Mouse (Mus musculus) heart, embryonic 12.5 days (tissue): Measurements from ENCODE around the gene 4930595D18Rik. TPM values are rescaled to one million over a fixed set of nuclear protein-coding genes. Genes with fewer than 3 reads are reported as not detected.

Experiments used
- ATAC-seq: fragments of 200-750 bp; cut with Nextera tagmentation; 2 replicates; pipeline ENCODE4 v1.8.0; 2017; ENCODE audit warnings: moderate TSS enrichment, moderate library complexity; ENCODE audit not compliant: insufficient number of reproducible peaks, low FRiP score
- H3K27ac ChIP-seq: fragments of 300-500 bp; sonication (generic); 2 replicates; pipeline ENCODE4 v1.5.1; 2016; ENCODE audit warnings: mild to moderate bottlenecking, moderate library complexity; ENCODE audit not compliant: poor library complexity, severe bottlenecking
- H3K27me3 ChIP-seq: fragments of 300-500 bp; sonication (generic); replicated peaks from 2 replicates; pipeline ENCODE4 v1.6.1; 2016; ENCODE audit warnings: mild to moderate bottlenecking, moderate library complexity
- H3K36me3 ChIP-seq: fragments of 300-500 bp; sonication (generic); 2 replicates; pipeline ENCODE4 v1.6.1; 2016; ENCODE audit warnings: mild to moderate bottlenecking, moderate library complexity
- H3K4me1 ChIP-seq: fragments of 300-500 bp; sonication (generic); replicated peaks from 2 replicates; pipeline ENCODE4 v1.6.1; 2016; ENCODE audit warnings: mild to moderate bottlenecking
- H3K4me2 ChIP-seq: fragments of 300-500 bp; sonication (generic); 2 replicates; pipeline ENCODE4 v1.6.1; 2016; ENCODE audit warnings: mild to moderate bottlenecking, moderate library complexity
- H3K4me3 ChIP-seq: fragments of 300-500 bp; sonication (generic); 2 replicates; pipeline ENCODE4 v1.5.1; 2016; ENCODE audit warnings: mild to moderate bottlenecking
- H3K9ac ChIP-seq: fragments of 300-500 bp; sonication (generic); 2 replicates; pipeline ENCODE4 v1.6.1; 2016; ENCODE audit warnings: mild to moderate bottlenecking, moderate library complexity
- H3K9me3 ChIP-seq: fragments of 300-500 bp; sonication (generic); replicated peaks from 2 replicates; pipeline ENCODE4 v1.6.1; 2016; ENCODE audit warnings: mild to moderate bottlenecking, moderate library complexity
- WGBS: fragments of 180-500 bp; shearing (Covaris S2); methylation state at CpG from one replicate; pipeline ENCODE4 v1.1.7; 2016; 5-methylcytosine and 5-hydroxymethylcytosine counted together
- polyA plus RNA-seq: library from polyadenylated mRNA; unstranded; fragments of >200 nt; fragmentation: Nextera tagmentation; extraction: Ambion mirVana; gene quantifications from 2 replicates; pipeline ENCODE4 v1.2.1, GENCODE M21; 2016

4930595D18Rik gene
- polyA plus RNA-seq, 1 experiment from 2014 or later: not detected

- 84% methylated on average over 9 of the region's 9 CpGs for WGBS
- Histone ChIP-seq H3K36me3 (no peaks in the 10 kb centered on the region), H3K27ac (no peak overlapping the region), H3K27me3 (no peaks in the 10 kb centered on the region), H3K4me2 (no peak overlapping the region), H3K9ac (no peak overlapping the region), H3K4me3 (no peak overlapping the region), H3K4me1 (peaks cover 4% of the 10 kb centered on the region; the same call in 1 of the 2 replicates), H3K9me3 (no peaks in the 10 kb centered on the region)
- ATAC-seq: no peak
Observed at GRCm38 (mm10) chr12:111193331-111193730, 9.0 kb upstream of the 4930595D18Rik start.

- no peak overlapping the region for H3K9ac ChIP-seq
- no peak for ATAC-seq
- no peaks in the 10 kb centered on the region for H3K9me3 ChIP-seq
- H3K36me3 ChIP-seq: no peaks in the 10 kb centered on the region
- no peaks in the 10 kb centered on the region for H3K27me3 ChIP-seq
- H3K27ac ChIP-seq: no peak overlapping the region
- no peak overlapping the region for H3K4me2 ChIP-seq
- 77% methylated on average over 6 of the region's 6 CpGs for WGBS
- no peak overlapping the region for H3K4me3 ChIP-seq
- H3K4me1 ChIP-seq: peaks cover 4% of the 10 kb centered on the region; the same call in 1 of the 2 replicates
Observed at GRCm38 (mm10) chr12:111192777-111193176, 8.5 kb upstream of the 4930595D18Rik start.

- Histone ChIP-seq H3K4me1 (peaks cover 13% of the 10 kb centered on the region), H3K27ac (no peak overlapping the region), H3K9me3 (no peaks in the 10 kb centered on the region), H3K4me3 (no peak overlapping the region), H3K4me2 (no peak overlapping the region), H3K36me3 (no peaks in the 10 kb centered on the region), H3K27me3 (no peaks in the 10 kb centered on the region), H3K9ac (no peak overlapping the region)
- ATAC-seq: no peak
- WGBS: 56% methylated on average over 2 of the region's 2 CpGs
Observed at GRCm38 (mm10) chr12:111190891-111191290, 6.6 kb upstream of the 4930595D18Rik start.

GRCm38 (mm10) chr12:111190355-111190754 is 6.1 kb upstream of the 4930595D18Rik start:
- Histone ChIP-seq H3K4me1 (peaks cover 17% of the 10 kb centered on the region), H3K9ac (no peak overlapping the region), H3K4me3 (no peak overlapping the region), H3K27ac (no peak overlapping the region), H3K36me3 (no peaks in the 10 kb centered on the region), H3K4me2 (no peak overlapping the region), H3K9me3 (no peaks in the 10 kb centered on the region), H3K27me3 (no peaks in the 10 kb centered on the region)
- 81% methylated on average over 5 of the region's 5 CpGs for WGBS
- ATAC-seq: no peak

- Histone ChIP-seq H3K9ac (no peak overlapping the region), H3K4me2 (no peak overlapping the region), H3K27me3 (no peaks in the 10 kb centered on the region), H3K4me3 (no peak overlapping the region), H3K36me3 (no peaks in the 10 kb centered on the region), H3K4me1 (peaks cover 24% of the 10 kb centered on the region), H3K27ac (no peak overlapping the region), H3K9me3 (no peaks in the 10 kb centered on the region)
- 92% methylated on average over 4 of the region's 4 CpGs for WGBS
- no peak for ATAC-seq
Observed at GRCm38 (mm10) chr12:111188295-111188694, 4.0 kb upstream of the 4930595D18Rik start.

GRCm38 (mm10) chr12:111186986-111187385 is 2.7 kb upstream of the 4930595D18Rik start:
- H3K27ac ChIP-seq: no peak overlapping the region
- 84% methylated on average over 3 of the region's 3 CpGs for WGBS
- H3K9ac ChIP-seq: no peak overlapping the region
- H3K4me2 ChIP-seq: no peak overlapping the region
- H3K36me3 ChIP-seq: no peaks in the 10 kb centered on the region
- ATAC-seq: no peak
- H3K27me3 ChIP-seq: no peaks in the 10 kb centered on the region
- peaks cover 24% of the 10 kb centered on the region for H3K4me1 ChIP-seq
- no peak overlapping the region for H3K4me3 ChIP-seq
- H3K9me3 ChIP-seq: no peaks in the 10 kb centered on the region

- H3K9me3 ChIP-seq: no peaks in the 10 kb centered on the region
- no peaks in the 10 kb centered on the region for H3K36me3 ChIP-seq
- H3K27me3 ChIP-seq: no peaks in the 10 kb centered on the region
- WGBS: 91% methylated on average over 6 of the region's 6 CpGs
- no peak overlapping the region for H3K27ac ChIP-seq
- H3K4me1 ChIP-seq: peaks cover 24% of the 10 kb centered on the region
- H3K4me3 ChIP-seq: no peak overlapping the region
- no peak overlapping the region for H3K9ac ChIP-seq
- no peak for ATAC-seq
- H3K4me2 ChIP-seq: no peak overlapping the region
Observed at GRCm38 (mm10) chr12:111182378-111182777, 1.9 kb downstream of the 4930595D18Rik start.

- no peaks in the 10 kb centered on the region for H3K27me3 ChIP-seq
- 78% methylated on average over 5 of the region's 5 CpGs for WGBS
- no peak overlapping the region for H3K4me3 ChIP-seq
- no peak for ATAC-seq
- no peaks in the 10 kb centered on the region for H3K9me3 ChIP-seq
- peaks cover 19% of the 10 kb centered on the region for H3K4me1 ChIP-seq
- H3K36me3 ChIP-seq: no peaks in the 10 kb centered on the region
- H3K27ac ChIP-seq: no peak overlapping the region
- no peak overlapping the region for H3K9ac ChIP-seq
- no peak overlapping the region for H3K4me2 ChIP-seq
Observed at GRCm38 (mm10) chr12:111181848-111182247, 2.4 kb downstream of the 4930595D18Rik start.

- no peak for ATAC-seq
- Histone ChIP-seq H3K4me1 (no peaks in the 10 kb centered on the region), H3K27ac (no peak overlapping the region), H3K27me3 (no peaks in the 10 kb centered on the region), H3K36me3 (peaks cover 5% of the 10 kb centered on the region; the same call in 1 of the 2 replicates), H3K9ac (no peak overlapping the region), H3K4me2 (no peak overlapping the region), H3K9me3 (no peaks in the 10 kb centered on the region), H3K4me3 (no peak overlapping the region)
- 71% methylated on average over 4 of the region's 4 CpGs for WGBS
Observed at GRCm38 (mm10) chr12:111178772-111179171, 5.5 kb downstream of the 4930595D18Rik start.

- no peak for ATAC-seq
- Histone ChIP-seq H3K4me2 (no peak overlapping the region), H3K9me3 (no peaks in the 10 kb centered on the region), H3K27me3 (no peaks in the 10 kb centered on the region), H3K27ac (no peak overlapping the region), H3K4me1 (peaks cover 20% of the 10 kb centered on the region), H3K4me3 (no peak overlapping the region), H3K36me3 (peaks cover 7% of the 10 kb centered on the region; the same call in 1 of the 2 replicates), H3K9ac (no peak overlapping the region)
- WGBS: 89% methylated on average over 4 of the region's 4 CpGs
Observed at GRCm38 (mm10) chr12:111168891-111169290, 15.4 kb downstream of the 4930595D18Rik start.

GRCm38 (mm10) chr12:111166681-111167289 is 17.5 kb downstream of the 4930595D18Rik start:
- peak; percentile 44 for ATAC-seq

More at GRCm38 (mm10) chr12:111166681-111167289, 17.5 kb downstream of the 4930595D18Rik start:
- Histone ChIP-seq H3K4me1 (peaks cover 33% of the 10 kb centered on the region), H3K4me2 (peak overlapping the region; percentile 95), H3K9ac (peak overlapping the region; percentile 86), H3K27me3 (no peaks in the 10 kb centered on the region), H3K4me3 (peak overlapping the region; percentile 85), H3K9me3 (no peaks in the 10 kb centered on the region), H3K27ac (peak overlapping the region; percentile 78), H3K36me3 (peaks cover 4% of the 10 kb centered on the region; the same call in 1 of the 2 replicates)
- under 1% methylated on average over 47 of the region's 48 CpGs for WGBS
